Mouse (Mus musculus): ENCODE results near the gene Klhdc7a.

DNA sequence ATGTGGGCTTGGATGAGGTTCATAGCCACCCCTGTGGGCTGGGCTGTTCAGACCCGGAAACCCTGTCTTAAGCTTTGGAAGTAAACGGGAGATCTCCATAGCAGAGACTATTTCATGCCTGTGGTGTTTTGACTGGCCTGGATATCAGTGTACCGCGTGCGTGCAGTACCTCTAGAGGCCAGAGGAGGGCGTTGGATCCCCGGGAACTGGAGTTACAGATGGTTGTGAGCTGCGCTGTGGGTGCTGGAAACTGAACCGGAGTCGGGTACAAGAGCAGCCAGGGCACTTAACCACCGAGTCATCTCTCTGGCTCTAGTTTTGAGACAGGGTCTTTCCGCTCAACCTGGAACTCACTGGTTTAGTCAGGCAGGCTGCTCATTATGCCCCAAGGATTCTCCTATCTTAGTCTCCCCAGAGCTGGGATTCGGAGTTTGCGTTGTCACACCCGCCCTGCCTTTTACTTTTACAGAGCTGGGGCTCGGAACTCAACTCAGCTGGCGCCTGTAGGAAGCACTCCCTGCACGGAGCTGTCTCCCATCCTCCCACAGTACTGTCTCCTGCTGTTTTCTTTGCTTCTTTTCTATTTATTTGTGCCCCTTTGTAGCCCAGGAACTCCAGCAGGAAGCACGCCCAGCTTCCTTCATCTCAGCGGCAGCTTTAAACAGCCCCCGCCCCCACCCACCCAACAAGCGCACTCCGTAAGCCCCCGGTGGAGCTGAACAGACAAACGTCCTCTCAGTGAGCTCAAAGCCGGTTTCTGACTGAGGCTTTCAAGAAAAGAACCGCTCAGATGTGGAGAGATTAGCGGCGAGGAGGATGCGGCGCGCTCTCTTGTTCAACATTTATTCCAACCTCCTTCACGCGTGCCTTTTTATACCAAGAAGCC, 42.3 kb downstream of the Klhdc7a start:
- no peak for TF ChIP-seq CTCF (IDR thresholded peaks at IDR 0.05)
- no peak for TF ChIP-seq EP300 (IDR thresholded peaks at IDR 0.05; ENCODE audit: insufficient read depth, low read depth, low read length)
